Mouse (Mus musculus) midbrain, embryonic 10.5 days (tissue): ENCODE results near the gene 4632433K11Rik. TPM values are rescaled to one million over a fixed set of nuclear protein-coding genes. Genes with fewer than 3 reads are reported as not detected.

Experiments used
- polyA plus RNA-seq: library from polyadenylated mRNA; unstranded; fragments of >200 nt; fragmentation: Nextera tagmentation; extraction: Ambion mirVana; gene quantifications from 2 replicates; pipeline ENCODE4 v1.2.1, GENCODE M21; 2016

Gene 4632433K11Rik
- polyA plus RNA-seq, 1 experiment from 2014 or later = not detected

Other genes starting within 250 kb of the 4632433K11Rik start
- gene Tmem238, start 244.5 kb upstream of the 4632433K11Rik start, polyA plus RNA-seq = 2.7 and 3.4 TPM in 2 replicates
- 339 and 383 TPM in 2 replicates for gene Rpl28, start 241.2 kb upstream of the 4632433K11Rik start, polyA plus RNA-seq
- gene Ube2s, start 221.5 kb upstream of the 4632433K11Rik start, polyA plus RNA-seq = 357 and 426 TPM in 2 replicates
- gene Shisa7, start 189.4 kb upstream of the 4632433K11Rik start, polyA plus RNA-seq = 0.28 and 1.1 TPM in 2 replicates
- gene Isoc2b, start 163.9 kb upstream of the 4632433K11Rik start, polyA plus RNA-seq = 2.8 and 4.1 TPM in 2 replicates
- 0.64 and 0.70 TPM in 2 replicates for gene Isoc2a, start 157.0 kb upstream of the 4632433K11Rik start, polyA plus RNA-seq
- gene Gm36210, start 127.6 kb upstream of the 4632433K11Rik start, polyA plus RNA-seq = 0.20 TPM in 1 of 2 replicates, not detected in the other
- 4.3 and 4.7 TPM in 2 replicates for gene Zfp628, start 118.9 kb upstream of the 4632433K11Rik start, polyA plus RNA-seq
- gene Nat14, start 112.1 kb upstream of the 4632433K11Rik start, polyA plus RNA-seq = 10.4 and 11.6 TPM in 2 replicates
- gene Ssc5d, start 108.3 kb upstream of the 4632433K11Rik start, polyA plus RNA-seq = 1.6 and 1.9 TPM in 2 replicates
- 0.05 and 0.26 TPM in 2 replicates for gene Sbk2, start 69.7 kb upstream of the 4632433K11Rik start, polyA plus RNA-seq
- gene Sbk3, start 63.0 kb upstream of the 4632433K11Rik start, polyA plus RNA-seq = not detected in 2 replicates
- gene Zfp579, start 38.0 kb upstream of the 4632433K11Rik start, polyA plus RNA-seq = 26.2 and 35.6 TPM in 2 replicates
- 7.1 and 9.1 TPM in 2 replicates for gene Zfp524, start 19.7 kb upstream of the 4632433K11Rik start, polyA plus RNA-seq
- 56.7 and 58.1 TPM in 2 replicates for gene Fiz1, start 19.4 kb upstream of the 4632433K11Rik start, polyA plus RNA-seq
- 1.2 and 1.5 TPM in 2 replicates for gene Gm44973, start 18.6 kb upstream of the 4632433K11Rik start, polyA plus RNA-seq
- gene Zfp865, start 13.7 kb upstream of the 4632433K11Rik start, polyA plus RNA-seq = 5.2 and 5.5 TPM in 2 replicates
- 5.1 and 5.2 TPM in 2 replicates for gene Ccdc106, start 13.6 kb upstream of the 4632433K11Rik start, polyA plus RNA-seq
- 2.8 and 4.2 TPM in 2 replicates for gene Zfp784, start 4.3 kb downstream of the 4632433K11Rik start, polyA plus RNA-seq
- 41.2 and 51.2 TPM in 2 replicates for gene Zfp580, start 17.4 kb downstream of the 4632433K11Rik start, polyA plus RNA-seq
- 176 and 180 TPM in 2 replicates for gene U2af2, start 28.0 kb downstream of the 4632433K11Rik start, polyA plus RNA-seq
- 56.1 and 60.7 TPM in 2 replicates for gene Epn1, start 46.1 kb downstream of the 4632433K11Rik start, polyA plus RNA-seq
- not detected in 2 replicates for gene Rfpl4, start 82.8 kb downstream of the 4632433K11Rik start, polyA plus RNA-seq
- 0.33 and 0.48 TPM in 2 replicates for gene Rasl2-9, start 91.8 kb downstream of the 4632433K11Rik start, polyA plus RNA-seq
- not detected in 2 replicates for gene Vmn1r55, start 115.6 kb downstream of the 4632433K11Rik start, polyA plus RNA-seq
- not detected in 2 replicates for gene Vmn1r56, start 162.6 kb downstream of the 4632433K11Rik start, polyA plus RNA-seq
- gene Vmn1r57, start 184.4 kb downstream of the 4632433K11Rik start, polyA plus RNA-seq = not detected in 2 replicates